Mouse (Mus musculus) gastrocnemius, postnatal 14 days (tissue): ENCODE data around the gene Acad12. TPM values are rescaled to one million over a fixed set of nuclear protein-coding genes. Genes with fewer than 3 reads are reported as not detected.
"Not testable (repeated sequence)": the region's sequence is repeated elsewhere in the genome, so short reads cannot be mapped to it uniquely, and the experiment has no call there.

Experiments
- DNase-seq: peaks from one replicate; pipeline ENCODE4 v3.0.0; 2021; ENCODE audit warnings: mixed read lengths
- intact Hi-C: fragments of 180-260 bp; cut with DNase I; formaldehyde crosslinking; loops from one replicate; pipeline ENCODE4 v1.15.1; 2025; ENCODE audit warnings: low total_unique reads
- total RNA-seq, 2 experiments: library from RNA; stranded (reverse); gene quantifications; 2 replicates each; pipeline ENCODE4 v1.2.3; 2021

Gene Acad12
- total RNA-seq, 2 experiments from 2014 or later = 13.3 to 14.8 TPM

GRCm38 (mm10) chr5:121623241-121623640 lies 4.5 kb upstream of the Acad12 start:
- intact Hi-C loops = no loop called here
- no peak for DNase-seq

- intact Hi-C loops = no loop called here
- no peak for DNase-seq
Measured at GRCm38 (mm10) chr5:121621102-121621501, 2.4 kb upstream of the Acad12 start.

- DNase-seq, intact Hi-C loops: not testable (repeated sequence)
Measured at GRCm38 (mm10) chr5:121614921-121615320, 3.8 kb downstream of the Acad12 start.

DNA sequence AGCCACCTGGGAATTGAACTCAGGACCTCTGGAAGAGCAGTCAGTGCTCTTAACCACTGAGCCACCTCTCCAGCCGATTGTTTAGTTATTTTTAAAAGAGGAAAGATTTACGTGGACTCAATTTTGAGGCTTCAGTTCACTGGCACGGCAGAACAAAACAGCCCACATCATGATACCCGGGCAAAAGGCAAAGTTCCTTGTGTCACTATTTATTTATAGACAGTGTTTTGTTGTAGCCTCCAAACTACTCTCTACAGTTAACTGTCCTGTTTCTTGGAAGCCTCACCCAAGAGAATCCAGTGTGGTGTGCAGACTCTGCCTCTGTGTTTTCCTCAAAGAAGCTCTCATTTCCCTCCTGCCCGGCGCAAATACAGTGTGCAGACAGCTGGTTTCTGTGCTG lies 6.7 kb downstream of the Acad12 start:
- DNase-seq = no peak
- intact Hi-C loops = no loop called here

DNA sequence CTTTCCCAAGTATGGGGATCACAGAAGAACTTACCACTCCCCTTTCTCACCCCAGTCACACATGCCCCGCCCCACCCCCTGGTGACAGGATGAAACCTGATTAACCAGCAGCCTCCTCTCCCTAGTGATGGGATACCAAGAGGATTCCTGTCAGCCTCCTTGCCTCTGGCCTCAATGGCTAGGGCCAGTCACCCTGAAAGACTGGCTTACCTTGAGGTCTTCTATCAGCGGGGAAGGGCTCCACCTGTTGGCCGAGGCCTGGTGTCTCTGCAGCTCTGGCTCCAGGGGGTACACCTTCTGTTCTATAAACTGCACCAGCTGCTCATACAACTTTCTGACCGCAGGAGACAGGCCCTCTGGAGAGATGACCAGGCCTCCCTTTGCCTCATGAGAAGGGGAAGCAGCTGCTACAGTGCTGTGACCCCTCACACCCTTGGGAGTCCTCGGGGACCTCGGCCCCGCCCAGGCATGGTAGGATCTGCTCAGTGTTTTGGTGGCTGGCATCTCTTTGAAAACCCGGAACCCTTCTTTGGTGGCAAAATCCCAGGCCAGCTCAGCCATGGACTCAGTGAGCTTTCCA lies 9.1 kb downstream of the Acad12 start:
- DNase-seq, intact Hi-C loops: not testable (repeated sequence)

- peak; percentile 84 for DNase-seq
- intact Hi-C loops = no loop called here
Measured at GRCm38 (mm10) chr5:121606151-121606550, 12.6 kb downstream of the Acad12 start.

- intact Hi-C loops = loop anchor here (5.0 kb wide), 1 partner anchor 37 kb away; no protein-coding TSS in a partner anchor
- not testable (repeated sequence) for DNase-seq
Measured at GRCm38 (mm10) chr5:121603815-121604214, 14.9 kb downstream of the Acad12 start.

DNA sequence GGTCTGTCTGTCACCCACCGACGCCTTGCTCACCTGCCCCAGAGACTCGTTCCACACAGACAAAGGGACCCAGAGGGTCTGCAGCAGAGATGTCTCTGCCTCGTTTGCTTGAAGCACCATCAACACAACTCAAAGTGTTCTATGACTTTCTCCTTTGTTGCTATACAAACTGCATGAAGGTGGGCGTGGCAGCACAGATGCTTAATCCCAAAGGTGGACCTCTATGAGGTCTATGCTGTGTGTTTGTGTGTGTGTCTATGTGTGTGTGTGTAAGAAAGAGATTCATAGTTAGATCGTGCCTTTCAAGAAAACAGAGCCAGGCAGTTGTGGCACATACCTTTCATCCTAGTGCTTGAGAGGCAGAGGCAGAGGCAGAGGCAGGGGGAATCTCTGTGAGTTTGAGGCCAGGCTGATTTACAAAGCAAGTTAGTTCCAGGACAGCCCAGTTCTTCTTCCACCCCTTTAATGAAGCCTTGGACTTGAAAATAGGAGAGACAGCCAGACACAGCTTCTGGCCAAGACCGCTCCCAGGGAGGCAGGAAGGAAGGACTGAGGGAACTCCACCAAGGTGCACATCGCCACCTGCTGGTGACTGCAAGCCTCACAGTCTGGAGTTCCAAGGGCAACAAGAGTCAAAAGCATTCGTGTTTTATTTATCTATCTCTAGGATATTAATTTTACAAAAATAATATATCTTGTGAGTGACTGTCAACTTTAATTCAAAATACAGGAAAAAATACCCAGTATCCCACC lies 17.0 kb downstream of the Acad12 start:
- intact Hi-C loops = loop anchor here (5.0 kb wide), 1 partner anchor 34 kb away; no protein-coding TSS in a partner anchor
- peak; percentile 93 for DNase-seq

DNA sequence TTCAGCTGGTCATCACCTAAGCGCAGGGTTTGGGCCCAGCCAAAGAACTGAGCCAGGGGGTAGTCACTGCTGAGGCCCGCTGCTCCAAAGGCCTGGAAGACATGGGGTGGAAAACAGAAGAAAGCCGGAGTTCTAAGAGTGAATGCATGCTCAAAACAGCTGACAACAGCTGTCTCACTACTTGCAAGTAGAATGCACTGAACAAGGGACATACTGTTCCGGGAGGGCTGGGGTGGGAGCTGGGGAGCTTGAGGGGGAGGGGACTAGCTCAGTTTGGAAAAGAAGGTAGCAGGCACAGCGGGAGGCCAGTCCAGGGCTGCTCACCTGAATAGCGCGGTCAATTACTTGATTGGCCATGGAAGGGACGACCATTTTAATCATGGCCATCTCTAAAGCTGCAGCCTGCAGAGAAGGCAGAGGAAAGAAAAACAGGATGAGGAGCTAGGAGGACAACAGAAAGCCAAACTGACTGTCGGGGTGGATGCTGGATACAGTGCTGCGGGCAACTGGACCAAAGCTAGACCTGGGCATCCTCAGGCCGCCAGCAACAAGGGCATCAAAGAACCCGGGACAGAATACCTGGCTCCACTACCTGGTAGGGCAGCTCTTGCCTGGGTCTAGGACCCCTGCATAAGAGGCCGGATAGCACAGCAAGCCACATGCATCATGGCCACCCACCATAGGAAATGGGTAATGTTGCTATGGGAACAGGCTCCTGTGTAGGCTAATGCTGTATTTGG lies 19.7 kb downstream of the Acad12 start:
- intact Hi-C loops = no loop called here
- DNase-seq = no peak

- DNase-seq = no peak
- intact Hi-C loops = no loop called here
Measured at GRCm38 (mm10) chr5:121597991-121598537, 20.7 kb downstream of the Acad12 start.

DNA sequence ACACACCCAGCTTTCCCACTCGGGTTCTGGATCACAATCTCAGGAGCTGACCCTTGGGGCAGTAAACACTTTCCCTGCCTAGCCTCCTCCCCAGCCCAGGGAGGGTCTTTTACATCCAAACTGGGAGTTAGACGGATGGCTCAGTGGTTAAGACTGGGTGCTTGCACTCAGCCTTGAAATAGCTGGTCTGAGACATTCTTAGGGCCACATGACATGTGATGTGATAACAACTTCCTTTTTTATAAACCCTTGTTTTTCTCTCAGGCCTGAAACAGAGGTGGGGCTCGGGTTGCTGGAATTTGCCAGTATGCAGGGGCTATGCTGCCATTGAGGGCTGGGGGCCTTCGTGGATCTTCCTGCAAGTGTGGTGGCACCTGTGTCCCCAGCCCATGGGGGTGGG lies 21.4 kb downstream of the Acad12 start:
- intact Hi-C loops = no loop called here
- no peak for DNase-seq

GRCm38 (mm10) chr5:121596226-121596625 lies 22.5 kb downstream of the Acad12 start:
- no peak for DNase-seq
- intact Hi-C loops = no loop called here

DNA sequence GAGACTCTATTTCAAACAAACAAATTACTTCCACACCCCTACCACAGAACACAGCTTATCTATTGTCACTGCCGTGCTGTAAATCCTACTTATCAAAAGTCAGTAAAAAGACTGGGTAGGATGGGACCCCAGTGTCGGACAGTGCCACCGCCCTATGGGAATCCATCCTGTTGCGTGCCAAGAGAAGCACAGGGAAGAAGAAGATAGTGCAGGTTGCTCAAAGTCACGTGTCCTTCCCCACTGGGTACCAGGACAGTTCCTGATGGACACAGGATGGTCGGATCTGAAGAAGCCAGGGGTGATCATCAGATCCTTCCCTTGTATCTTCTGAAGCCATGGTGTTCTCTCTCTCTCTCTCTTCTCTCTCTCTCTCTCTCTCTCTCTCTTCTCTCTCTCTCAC lies 23.0 kb downstream of the Acad12 start:
- DNase-seq = no peak
- intact Hi-C loops = no loop called here

DNA sequence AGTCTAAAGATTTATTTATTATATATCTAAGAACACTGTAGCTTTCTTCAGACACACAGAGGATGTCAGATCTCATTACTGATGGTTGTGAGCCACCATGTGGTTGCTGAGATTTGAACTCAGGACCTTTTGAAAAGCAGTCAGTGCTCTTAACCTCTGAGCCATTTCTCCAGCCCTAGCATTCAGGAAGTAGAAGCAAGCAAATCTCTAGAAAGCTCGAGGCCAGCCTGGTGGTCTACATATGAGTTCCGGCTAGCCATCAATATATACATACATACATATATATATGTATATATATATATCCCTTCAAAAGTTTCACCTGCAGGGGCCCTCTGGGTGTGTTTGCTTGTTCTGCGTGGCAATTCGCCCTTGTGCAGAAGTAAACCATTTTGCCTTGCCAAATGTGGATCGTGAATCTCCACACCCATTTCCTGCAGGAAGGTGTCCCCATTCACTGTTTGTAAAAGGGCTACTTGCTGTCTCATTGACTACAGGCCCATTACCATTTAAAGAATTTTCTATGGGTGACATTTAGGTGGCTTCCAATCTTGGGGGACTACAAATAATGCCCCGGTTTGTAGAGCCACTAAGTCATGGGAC lies 23.9 kb downstream of the Acad12 start:
- intact Hi-C loops = no loop called here
- DNase-seq = no peak

GRCm38 (mm10) chr5:121593451-121594401 lies 25.0 kb downstream of the Acad12 start, which contains the start of gene Aldh2:
Gene Aldh2, minus strand, starts transcription at chr5:121593824.
- intact Hi-C loops = no loop called here
- DNase-seq = peak; percentile 92

DNA sequence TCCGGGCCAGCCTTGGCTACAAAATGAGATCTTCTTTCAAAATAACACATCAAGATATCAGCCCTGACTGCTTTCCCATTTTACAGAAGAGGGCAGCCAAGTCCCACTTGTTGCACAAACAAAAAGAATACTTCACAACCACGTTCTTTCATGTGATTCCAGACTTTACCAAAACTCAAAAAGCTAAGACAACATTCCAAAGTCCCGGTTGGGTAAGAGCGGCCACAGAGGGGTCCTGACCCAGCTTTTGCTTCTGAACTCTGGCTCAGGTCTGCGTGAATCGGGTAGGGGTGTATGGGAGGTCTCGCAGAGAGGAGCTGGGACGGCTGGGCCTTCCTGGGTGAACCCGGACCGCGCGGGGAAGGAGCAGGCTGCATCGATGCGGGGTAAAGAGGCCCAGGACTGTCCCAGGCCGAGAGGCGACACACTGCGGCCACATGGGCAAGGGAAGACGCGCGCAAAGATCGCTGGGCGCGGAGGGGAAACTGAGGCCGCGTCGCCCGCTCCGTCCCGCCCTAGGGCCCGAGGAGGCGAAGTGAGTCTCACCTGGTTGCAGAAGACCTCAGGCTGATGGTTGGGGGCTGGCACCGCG lies 25.8 kb downstream of the Acad12 start:
- no peak for DNase-seq
- intact Hi-C loops = no loop called here

- no peak for DNase-seq
- intact Hi-C loops = no loop called here
Measured at GRCm38 (mm10) chr5:121592064-121592815, 26.5 kb downstream of the Acad12 start.
